Comparison of ENCODE assay signal across 10 mouse cellular contexts in the genomic region with DNA sequence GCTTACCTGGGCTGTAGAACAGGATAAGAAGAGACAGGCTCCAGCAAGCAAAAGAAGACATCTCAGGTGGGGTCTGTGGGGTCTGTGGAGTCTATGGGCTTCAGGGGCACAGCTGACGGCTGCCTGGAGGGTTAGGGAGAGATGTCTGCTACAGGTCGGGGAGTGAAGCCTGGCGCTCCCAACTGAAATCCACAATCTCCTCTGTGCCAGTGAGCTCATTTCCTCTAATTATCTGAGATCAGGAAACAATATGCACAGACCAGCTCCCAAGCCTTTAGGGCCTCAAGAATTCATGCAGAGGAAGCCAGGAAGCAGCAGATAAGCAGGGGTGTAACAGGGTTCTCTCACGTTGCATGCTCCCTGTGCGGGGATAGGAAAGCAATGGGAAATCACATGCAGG. TPM values are rescaled to one million over a fixed set of nuclear protein-coding genes. Genes with fewer than 3 reads are reported as not detected.
DNase-seq lines count a peak whose midpoint lies in the region; ATAC-seq and TF ChIP-seq lines count a peak whose summit lies in the region.
"Had no signal": no experiment of that assay in that cellular context is flagged by ENCODE, and none has a peak within 500 bp of the region (broad histone marks: within the 10 kb centered on the region; RNA-seq: fewer than 3 reads in every experiment).

No protein-coding gene starts in this region.

- H3K4me3 ChIP-seq in megakaryocyte, embryonic 14.5 days (replicated peaks) = peak overlapping the region; percentile 90
- H3K4me3 ChIP-seq in intestine, embryonic 15.5 days (replicated peaks) = peak overlapping the region; percentile 9; the same call in 1 of the 2 replicates
- peak overlapping the region; percentile 32 for H3K4me3 ChIP-seq in liver, embryonic 12.5 days
- no peak overlapping the region for H3K4me3 ChIP-seq in stomach, postnatal 0 days (ENCODE audit: low read depth, low read length)
- no peak overlapping the region for H3K4me3 ChIP-seq in forebrain, embryonic 12.5 days (replicated peaks)

- peaks cover 31% of the 10 kb centered on the region for H3K36me3 ChIP-seq in megakaryocyte, embryonic 14.5 days (replicated peaks; ENCODE audit: low read length)
- H3K36me3 ChIP-seq in intestine, embryonic 15.5 days = no peaks in the 10 kb centered on the region
- 0 out of 2 replicates have a peak, but pooled peaks cover 9% of the 10 kb centered on the region for H3K36me3 ChIP-seq in liver, embryonic 12.5 days
- H3K36me3 ChIP-seq in stomach, postnatal 0 days (ENCODE audit: control insufficient read depth, insufficient read depth, low read length) = no peaks in the 10 kb centered on the region
- H3K36me3 ChIP-seq in forebrain, embryonic 12.5 days (replicated peaks) = no peaks in the 10 kb centered on the region

- no peak for DNase-seq in stomach, postnatal 0 days (ENCODE audit: low spot score)
- DNase-seq in testis, postnatal 10 days (ENCODE audit: low spot score) = no peak
- DNase-seq: midbrain, embryonic 14.5 days had no signal

- no peaks in the 10 kb centered on the region for H3K9me3 ChIP-seq in megakaryocyte, embryonic 14.5 days
- H3K9me3 ChIP-seq in intestine, embryonic 15.5 days = no peaks in the 10 kb centered on the region
- no peaks in the 10 kb centered on the region for H3K9me3 ChIP-seq in liver, embryonic 12.5 days (replicated peaks)
- H3K9me3 ChIP-seq in stomach, postnatal 0 days (ENCODE audit: control insufficient read depth, low read length) = no peaks in the 10 kb centered on the region
- H3K9me3 ChIP-seq in forebrain, embryonic 12.5 days = no peaks in the 10 kb centered on the region

- TF ChIP-seq CTCF in stomach, postnatal 0 days (IDR thresholded peaks at IDR 0.05; ENCODE audit: low read depth) = no peak

- no peak overlapping the region for H3K4me2 ChIP-seq in intestine, embryonic 15.5 days (replicated peaks)
- peak overlapping the region; percentile 41 for H3K4me2 ChIP-seq in liver, embryonic 12.5 days
- H3K4me2 ChIP-seq in stomach, postnatal 0 days (replicated peaks; ENCODE audit: low read depth) = 0 out of 2 replicates have a peak overlapping the region, but pooled peaks have one; percentile 3
- no peak overlapping the region for H3K4me2 ChIP-seq in forebrain, embryonic 12.5 days

- 73% methylated on average over 5 of the region's 5 CpGs for WGBS in intestine, embryonic 15.5 days
- 10% methylated on average over 5 of the region's 5 CpGs for WGBS in liver, embryonic 12.5 days (ENCODE audit: insufficient replicate concordance)
- WGBS in stomach, postnatal 0 days = 62% methylated on average over 5 of the region's 5 CpGs
- 88% methylated on average over 5 of the region's 5 CpGs for WGBS in forebrain, embryonic 12.5 days

- H3K9ac ChIP-seq in intestine, embryonic 15.5 days = no peak overlapping the region
- H3K9ac ChIP-seq in liver, embryonic 12.5 days = peak overlapping the region; percentile 4; the same call in 1 of the 2 replicates
- H3K9ac ChIP-seq in stomach, postnatal 0 days (ENCODE audit: low read length) = no peak overlapping the region
- H3K9ac ChIP-seq in forebrain, embryonic 12.5 days = no peak overlapping the region

- peaks cover 78% of the 10 kb centered on the region for H3K4me1 ChIP-seq in megakaryocyte, embryonic 14.5 days
- no peaks in the 10 kb centered on the region for H3K4me1 ChIP-seq in intestine, embryonic 15.5 days (replicated peaks)
- H3K4me1 ChIP-seq in liver, embryonic 12.5 days = peaks cover 50% of the 10 kb centered on the region
- H3K4me1 ChIP-seq in stomach, postnatal 0 days (replicated peaks; ENCODE audit: control insufficient read depth, insufficient read depth) = no peaks in the 10 kb centered on the region
- H3K4me1 ChIP-seq in forebrain, embryonic 12.5 days = no peaks in the 10 kb centered on the region

- peak overlapping the region; percentile 58; the same call in 1 of the 2 replicates for H3K27ac ChIP-seq in intestine, embryonic 15.5 days
- peak overlapping the region; percentile 61 for H3K27ac ChIP-seq in liver, embryonic 12.5 days
- peak overlapping the region; percentile 71 for H3K27ac ChIP-seq in stomach, postnatal 0 days (replicated peaks)
- no peak overlapping the region for H3K27ac ChIP-seq in forebrain, embryonic 12.5 days

- TF ChIP-seq EP300 in stomach, postnatal 0 days (optimal IDR thresholded peaks at IDR 0.05) = no peak

- no peak for ATAC-seq in megakaryocyte, adult 5-6 weeks (ENCODE audit: poor library complexity, severe bottlenecking)
- ATAC-seq in intestine, embryonic 15.5 days = no peak; the same call in 1 of the 2 replicates
- ATAC-seq in liver, embryonic 12.5 days = peak; percentile 59
- peak; percentile 58 for ATAC-seq in stomach, postnatal 0 days (ENCODE audit: low FRiP score, low TSS enrichment)
- no peak for ATAC-seq in cerebellum, adult (ENCODE audit: insufficient number of reproducible peaks, low FRiP score, low TSS enrichment)
- ATAC-seq in forebrain, embryonic 12.5 days (ENCODE audit: low FRiP score) = no peak

- peaks cover 3% of the 10 kb centered on the region for H3K27me3 ChIP-seq in megakaryocyte, embryonic 14.5 days (replicated peaks)
- H3K27me3 ChIP-seq in intestine, embryonic 15.5 days (replicated peaks) = no peaks in the 10 kb centered on the region
- no peaks in the 10 kb centered on the region for H3K27me3 ChIP-seq in liver, embryonic 12.5 days (replicated peaks)
- no peaks in the 10 kb centered on the region for H3K27me3 ChIP-seq in stomach, postnatal 0 days (ENCODE audit: control insufficient read depth, insufficient read depth, low read length)
- no peaks in the 10 kb centered on the region for H3K27me3 ChIP-seq in forebrain, embryonic 12.5 days
- H3K27me3 ChIP-seq: CH12.LX had no signal

RNA-seq across cellular contexts. Expression of gene Icam2, which starts 5.5 kb away (rescaled TPM):
- polyA plus RNA-seq in megakaryocyte, embryonic 14.5 days (2012; ENCODE audit: insufficient read depth, low replicate concordance) = 2.3 and 19.4 TPM in 2 replicates
- 24.5 and 28.2 TPM in 2 replicates for total RNA-seq in megakaryocyte, adult 5-6 weeks (2015)
- 49.3 and 62.2 TPM in 2 replicates for total RNA-seq in megakaryocyte, adult 5-6 weeks (2017)
- polyA plus RNA-seq in intestine, embryonic 15.5 days (2015; fragmentation: Nextera tagmentation; extraction: Ambion mirVana) = 38.1 and 39.3 TPM in 2 replicates
- polyA plus RNA-seq in liver, embryonic 12.5 days (2016; fragmentation: Nextera tagmentation; extraction: Ambion mirVana) = 22.8 and 23.1 TPM in 2 replicates
- polyA plus RNA-seq in stomach, postnatal 0 days (2015; fragmentation: Nextera tagmentation; extraction: Ambion mirVana) = 12.7 and 13.2 TPM in 2 replicates
- polyA plus RNA-seq in forebrain, embryonic 12.5 days (2016; fragmentation: Nextera tagmentation; extraction: Ambion mirVana) = 8.1 and 9.8 TPM in 2 replicates

RNA-seq across cellular contexts. Expression of gene Prr29, which starts 17.2 kb away (rescaled TPM):
- not detected in 2 replicates for polyA plus RNA-seq in megakaryocyte, embryonic 14.5 days (2012; ENCODE audit: insufficient read depth, low replicate concordance)
- total RNA-seq in megakaryocyte, adult 5-6 weeks (2015) = not detected in 2 replicates
- not detected in 2 replicates for total RNA-seq in megakaryocyte, adult 5-6 weeks (2017)
- 0.34 and 0.69 TPM in 2 replicates for polyA plus RNA-seq in intestine, embryonic 15.5 days (2015; fragmentation: Nextera tagmentation; extraction: Ambion mirVana)
- polyA plus RNA-seq in liver, embryonic 12.5 days (2016; fragmentation: Nextera tagmentation; extraction: Ambion mirVana) = not detected in 2 replicates
- 0.23 and 0.41 TPM in 2 replicates for polyA plus RNA-seq in stomach, postnatal 0 days (2015; fragmentation: Nextera tagmentation; extraction: Ambion mirVana)
- not detected in 2 replicates for polyA plus RNA-seq in forebrain, embryonic 12.5 days (2016; fragmentation: Nextera tagmentation; extraction: Ambion mirVana)
- polyA plus RNA-seq: midbrain, embryonic 14.5 days had no signal

RNA-seq across cellular contexts. Expression of gene Scn4a, which starts 29.3 kb away (rescaled TPM):
- not detected in 2 replicates for polyA plus RNA-seq in megakaryocyte, embryonic 14.5 days (2012; ENCODE audit: insufficient read depth, low replicate concordance)
- 0.07 TPM in 1 of 2 replicates, not detected in the other for total RNA-seq in megakaryocyte, adult 5-6 weeks (2015)
- not detected in 2 replicates for total RNA-seq in megakaryocyte, adult 5-6 weeks (2017)
- 0.03 and 0.05 TPM in 2 replicates for polyA plus RNA-seq in intestine, embryonic 15.5 days (2015; fragmentation: Nextera tagmentation; extraction: Ambion mirVana)
- 0.02 TPM in 1 of 2 replicates, not detected in the other for polyA plus RNA-seq in liver, embryonic 12.5 days (2016; fragmentation: Nextera tagmentation; extraction: Ambion mirVana)
- polyA plus RNA-seq in stomach, postnatal 0 days (2015; fragmentation: Nextera tagmentation; extraction: Ambion mirVana) = 0.02 and 0.12 TPM in 2 replicates
- polyA plus RNA-seq in forebrain, embryonic 12.5 days (2016; fragmentation: Nextera tagmentation; extraction: Ambion mirVana) = 0.03 TPM in 1 of 2 replicates, not detected in the other
- polyA plus RNA-seq: midbrain, embryonic 14.5 days had no signal

Comparison
In these comparisons a context has a peak if more than half of its experiments do, and no peak if none do; other contexts are left out.
1. H3K4me3 ChIP-seq: peak in megakaryocyte, embryonic 14.5 days (single experiment), intestine, embryonic 15.5 days (single experiment) and liver, embryonic 12.5 days (single experiment); none in stomach, postnatal 0 days (single experiment) and forebrain, embryonic 12.5 days (single experiment).
2. ATAC-seq: peak in liver, embryonic 12.5 days (single experiment) and stomach, postnatal 0 days (single experiment); none in megakaryocyte, adult 5-6 weeks (single experiment), intestine, embryonic 15.5 days (single experiment), cerebellum, adult (single experiment) and forebrain, embryonic 12.5 days (single experiment).
3. H3K4me2 ChIP-seq: peak in liver, embryonic 12.5 days (single experiment) and stomach, postnatal 0 days (single experiment); none in intestine, embryonic 15.5 days (single experiment) and forebrain, embryonic 12.5 days (single experiment).